Mouse (Mus musculus) left cerebral cortex, postnatal 25 days (tissue): ENCODE data around the gene Prune1. TPM values are rescaled to one million over a fixed set of nuclear protein-coding genes. Genes with fewer than 3 reads are reported as not detected.
A peak's percentile ranks its signal among the peaks of the same experiment; 100 is the strongest.

Source experiments
- DNase-seq, 2 experiments: peaks; one replicate each; pipeline ENCODE4 v3.0.0; 2022; ENCODE audit warnings: low spot score in 2 of 2, mixed read lengths in 1 of 2
- intact Hi-C: fragments of 180-260 bp; cut with DNase I; formaldehyde crosslinking; loops from one replicate; pipeline ENCODE4 v1.15.1; 2025
- total RNA-seq, 2 experiments: library from RNA; stranded (reverse); gene quantifications; 2 replicates each; pipeline ENCODE4 v1.2.3; 2021

Prune1 gene
- total RNA-seq, 2 experiments from 2014 or later: 22.6 to 24.8 TPM

DNA sequence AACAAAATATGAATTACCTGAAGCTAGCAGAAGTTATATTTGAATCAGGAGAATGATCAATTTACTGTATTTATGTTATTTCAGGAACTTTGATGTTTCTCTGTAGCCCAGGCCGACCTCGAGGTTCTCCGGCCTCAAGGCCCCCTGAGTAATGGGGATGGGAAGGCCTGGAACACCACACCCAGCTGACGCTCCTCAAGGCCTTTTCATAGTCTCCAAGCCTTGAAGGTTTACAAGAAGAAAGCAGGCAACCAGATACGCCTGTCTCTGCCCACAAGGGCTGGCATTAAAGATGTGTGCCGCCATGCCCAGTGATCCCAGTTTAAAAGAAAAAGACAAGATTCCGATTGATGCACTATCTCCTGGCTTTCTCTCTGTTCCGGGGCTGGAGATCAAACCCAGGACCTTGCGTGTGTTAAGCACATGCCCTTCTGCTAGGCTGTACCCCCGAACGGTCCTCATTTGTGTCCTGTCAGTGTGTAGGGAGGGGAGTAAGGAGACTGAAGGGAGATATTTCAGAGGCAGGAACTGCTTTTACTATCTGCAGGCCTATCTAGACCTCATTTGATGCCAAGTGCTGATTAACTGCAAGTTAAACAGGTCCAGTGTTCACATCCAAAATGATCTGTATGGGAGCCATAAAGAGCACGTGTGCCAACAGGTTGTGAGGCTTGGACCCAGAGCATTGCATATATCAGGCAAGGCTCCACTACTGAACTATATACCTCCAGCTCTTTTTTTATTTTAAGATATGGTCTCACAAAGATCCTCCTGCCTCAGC is 2.8 kb upstream of the Prune1 start:
- intact Hi-C loops: loop anchor here (5.0 kb wide), 1 partner anchor 57 kb away; the partner anchor contains the start of gene Cdc42se1
- no peak for DNase-seq

DNA sequence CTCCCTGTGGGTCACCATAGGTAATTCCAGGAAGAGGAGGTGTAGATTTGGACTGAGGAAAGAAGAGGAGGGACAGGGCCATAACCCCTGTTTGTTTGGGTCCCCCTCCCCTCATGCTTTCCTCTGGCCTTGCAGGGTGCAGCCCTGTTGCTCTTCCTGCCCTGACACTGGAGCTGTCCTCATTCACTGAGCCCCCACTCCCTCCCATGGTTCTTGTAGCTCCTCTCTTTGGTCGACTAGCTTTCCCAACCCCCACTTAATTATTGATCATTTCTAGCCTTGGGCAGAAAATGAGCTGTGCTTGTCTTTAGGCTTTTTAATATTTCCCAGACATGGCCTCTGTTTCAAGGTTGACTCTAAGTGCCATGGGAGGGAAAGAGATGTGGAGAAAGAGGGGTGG is 2.2 kb upstream of the Prune1 start:
- DNase-seq: no peak
- intact Hi-C loops: loop anchor here (5.0 kb wide), 1 partner anchor 57 kb away; the partner anchor contains the start of gene Cdc42se1

DNA sequence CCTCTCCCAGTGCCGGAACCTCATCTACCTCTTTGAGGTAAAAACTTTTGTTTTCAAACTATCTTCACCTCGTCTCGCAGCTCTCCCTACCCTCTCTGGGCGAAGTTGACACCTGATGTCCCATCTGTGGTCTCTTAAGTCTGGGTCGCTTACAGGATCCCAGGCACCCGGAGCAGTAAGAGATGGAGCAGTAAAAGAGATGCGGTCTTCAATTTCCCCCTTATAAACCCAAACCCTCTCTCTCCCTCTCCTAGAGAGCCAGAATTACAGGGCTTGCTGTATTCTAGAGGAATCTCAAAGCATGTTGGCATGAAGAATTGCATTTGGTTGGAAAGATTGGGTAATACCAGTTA is 1.7 kb upstream of the Prune1 start:
- intact Hi-C loops: loop anchor here (2.0 to 5.0 kb wide), 2 partner anchors 31 to 56 kb away; partner anchors contain the start of genes Cdc42se1 and Cers2
- DNase-seq: no peak

DNA sequence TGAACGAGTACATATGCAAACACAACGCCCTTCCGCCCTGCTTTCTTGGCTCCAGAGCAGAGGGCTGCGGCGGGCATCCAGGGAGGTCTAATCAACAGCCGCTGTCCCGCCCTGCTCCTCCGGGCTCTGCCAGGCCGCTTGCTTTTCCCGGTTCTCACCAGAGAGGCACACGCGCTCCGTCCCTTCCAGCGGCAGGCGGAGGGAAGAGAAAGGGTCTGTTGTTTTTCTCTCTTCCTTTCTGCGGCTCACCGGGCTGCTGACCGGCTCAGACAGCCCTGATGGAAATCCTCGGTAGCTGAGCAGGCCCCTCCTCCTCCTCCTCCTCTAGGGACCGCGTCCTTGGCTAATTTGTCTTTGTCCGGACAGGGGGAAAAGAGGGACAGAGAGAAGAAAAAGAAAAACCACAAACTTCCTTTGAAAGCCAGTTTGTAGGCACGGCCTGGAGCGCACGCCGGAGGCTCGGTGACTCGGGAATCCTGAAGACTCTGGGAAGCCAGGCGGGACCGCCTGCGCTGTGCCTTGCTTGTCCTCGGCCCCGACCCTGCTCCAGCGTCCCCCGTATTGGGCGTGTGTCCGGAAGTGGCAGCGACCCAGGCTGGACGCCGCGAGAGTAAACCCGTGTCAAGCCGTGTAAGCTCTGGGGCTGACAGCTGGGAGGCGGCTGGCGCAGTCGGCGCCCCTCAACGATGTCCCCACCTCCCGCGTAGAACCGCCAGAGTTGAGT is 1.2 kb upstream of the Prune1 start:
- intact Hi-C loops: loop anchor here (2.0 to 5.0 kb wide), 2 partner anchors 32 to 56 kb away; partner anchors contain the start of genes Cdc42se1 and Cers2
- DNase-seq: peak; percentile 66 to 77

DNA sequence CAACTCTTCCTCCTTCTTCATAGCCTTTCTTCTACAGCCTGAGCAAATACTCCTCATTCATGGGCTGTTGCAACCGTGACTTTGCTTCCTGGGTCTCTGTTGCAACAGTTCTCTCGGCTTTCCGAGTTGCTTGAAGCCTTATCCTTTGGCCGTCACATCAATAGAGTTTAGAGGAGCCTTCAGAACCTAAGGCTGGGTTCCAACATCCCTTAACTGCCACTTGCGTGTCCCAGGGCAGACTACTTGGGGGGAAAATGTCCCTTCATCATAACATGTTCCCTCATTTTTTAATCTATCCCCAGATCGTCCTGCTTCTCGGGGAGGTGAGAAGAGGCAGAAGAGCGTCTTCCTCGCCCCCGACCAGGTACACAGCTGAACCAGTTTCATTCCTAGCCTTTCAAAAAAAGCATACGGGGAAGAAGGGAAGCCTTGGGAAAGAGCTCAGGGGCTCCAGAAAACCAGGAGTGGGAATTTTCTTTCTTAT is 547 bp upstream of the Prune1 start:
- DNase-seq: peak; percentile 13 to 41
- intact Hi-C loops: loop anchor here (2.0 to 5.0 kb wide), 2 partner anchors 32 to 55 kb away; partner anchors contain the start of genes Cdc42se1 and Cers2

DNA sequence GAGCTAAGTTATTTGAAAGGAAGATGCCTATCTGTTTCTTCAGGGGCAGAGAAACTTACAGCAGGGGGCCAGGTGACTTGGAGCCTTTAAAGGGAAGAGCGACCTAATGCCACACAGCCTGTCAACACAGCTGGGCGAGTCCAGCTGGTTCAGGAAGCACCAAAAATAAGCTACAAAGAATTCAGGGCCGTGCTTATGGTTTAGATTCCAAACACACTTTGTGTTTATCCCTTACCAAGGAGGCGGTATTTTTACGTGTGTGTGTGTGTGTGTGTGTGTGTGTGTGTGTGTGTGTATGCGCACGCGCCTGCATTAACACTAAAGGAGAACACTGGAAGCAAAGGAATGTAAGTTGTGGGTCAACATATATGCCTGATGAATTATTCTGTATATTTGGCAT is 1.1 kb downstream of the Prune1 start:
- intact Hi-C loops: loop anchor here (5.0 kb wide), 1 partner anchor 53 kb away; the partner anchor contains the start of gene Cdc42se1
- DNase-seq: peak; percentile 25 to 36

DNA sequence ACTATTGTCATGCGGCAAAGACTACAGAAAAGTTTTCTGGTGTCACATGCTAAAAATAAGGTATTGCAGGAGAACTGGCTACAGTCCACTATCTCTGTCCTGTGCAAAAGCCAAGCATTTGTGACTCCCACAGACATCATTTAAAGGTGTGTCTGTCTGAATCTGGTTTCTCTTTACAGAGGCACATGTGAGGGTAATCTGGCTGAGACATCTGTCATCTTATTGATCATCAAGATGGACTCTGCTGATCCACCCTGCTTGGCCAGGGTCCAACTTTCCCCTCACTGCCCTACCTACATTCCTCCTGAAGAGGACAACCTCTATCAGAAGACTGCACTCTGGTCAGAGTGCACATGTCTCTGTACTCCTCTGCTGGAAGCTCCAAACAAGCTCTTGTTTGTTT is 4.7 kb downstream of the Prune1 start:
- no peak for DNase-seq
- intact Hi-C loops: no loop called here

DNA sequence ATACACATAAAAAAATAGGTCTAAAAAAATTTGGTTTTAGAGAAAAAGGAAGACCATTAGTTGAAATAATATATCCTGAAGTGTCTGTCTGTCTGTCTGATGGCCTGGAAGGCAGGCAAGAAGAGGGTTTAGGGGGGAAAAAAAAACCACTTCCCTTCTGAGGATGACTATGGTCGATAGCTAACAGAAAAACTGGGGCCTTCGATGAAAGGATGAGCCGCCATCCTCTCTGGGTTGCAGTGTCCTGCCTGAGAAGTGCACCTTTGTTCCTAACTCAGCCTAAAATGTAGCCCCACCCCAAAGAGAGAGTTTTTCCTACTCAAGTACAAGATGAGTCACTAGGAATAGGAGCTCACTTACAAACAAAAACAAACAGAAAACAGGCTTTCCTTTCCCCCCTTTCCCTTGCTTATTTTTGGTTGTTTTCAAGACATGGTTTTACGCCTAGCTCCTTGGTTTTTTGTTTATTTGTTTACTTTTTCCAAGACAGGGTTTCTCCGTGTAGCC is 5.4 kb downstream of the Prune1 start:
- intact Hi-C loops: no loop called here
- no peak for DNase-seq

DNA sequence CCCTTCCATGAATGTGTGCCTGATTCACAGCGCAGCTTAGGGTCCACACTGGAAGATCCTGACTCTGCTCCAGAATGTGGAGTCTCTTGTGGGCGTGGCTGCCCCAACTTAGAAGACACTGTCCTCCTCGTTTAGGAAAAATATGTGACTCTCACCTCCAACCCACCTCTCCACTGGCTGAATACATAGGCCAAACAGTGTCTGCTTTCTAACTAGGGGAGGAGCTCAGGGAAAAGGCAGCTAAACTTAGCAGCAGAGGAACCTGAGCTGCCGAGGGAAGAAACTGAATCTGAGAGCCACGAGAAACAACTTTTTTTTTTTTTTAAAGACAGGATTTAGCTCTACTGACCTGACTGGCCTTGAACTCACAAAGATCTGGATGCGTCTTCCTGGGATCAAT is 6.7 kb downstream of the Prune1 start:
- intact Hi-C loops: no loop called here
- no peak for DNase-seq

DNA sequence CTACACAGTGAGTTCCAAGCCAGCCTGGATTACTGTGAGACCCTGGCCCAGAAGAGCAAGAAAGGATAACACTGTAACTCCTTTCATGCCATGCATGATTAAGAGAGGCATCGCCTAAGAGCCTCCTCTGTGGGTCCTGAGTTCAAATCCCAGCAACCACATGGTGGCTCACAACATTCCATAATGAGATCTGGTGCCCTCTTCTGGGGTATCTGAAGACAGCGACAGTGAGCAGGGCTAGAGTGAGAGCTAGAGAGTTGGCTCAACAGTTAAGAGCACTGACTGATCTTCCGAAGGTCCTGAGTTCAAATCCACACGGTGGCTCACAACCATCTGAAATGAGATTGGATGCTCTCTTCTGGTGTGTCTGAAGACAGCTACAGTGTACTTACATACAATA is 7.4 kb downstream of the Prune1 start:
- intact Hi-C loops: no loop called here

DNA sequence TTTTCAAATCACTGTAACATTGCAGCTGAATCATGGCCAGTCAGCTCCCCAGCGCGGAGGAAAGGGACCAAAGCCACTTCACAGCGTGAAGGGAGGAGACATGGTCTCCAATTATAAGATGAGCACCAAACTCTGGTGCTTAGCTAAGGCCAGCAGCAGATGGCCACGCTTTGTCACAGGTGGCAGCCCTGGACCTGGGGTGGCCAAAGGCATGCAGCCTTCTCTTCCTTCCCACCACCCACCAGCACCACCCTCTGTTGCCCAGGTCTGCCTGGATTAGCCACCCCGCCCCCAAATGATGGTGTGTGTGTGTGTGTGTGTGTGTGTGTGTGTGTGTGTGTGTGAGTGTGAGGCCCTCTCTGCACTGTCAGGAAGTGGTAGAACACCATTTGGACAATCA is 8.4 kb downstream of the Prune1 start:
- intact Hi-C loops: no loop called here

More for the DNA sequence above, 7.4 kb downstream of the Prune1 start:
- no peak for DNase-seq

DNA sequence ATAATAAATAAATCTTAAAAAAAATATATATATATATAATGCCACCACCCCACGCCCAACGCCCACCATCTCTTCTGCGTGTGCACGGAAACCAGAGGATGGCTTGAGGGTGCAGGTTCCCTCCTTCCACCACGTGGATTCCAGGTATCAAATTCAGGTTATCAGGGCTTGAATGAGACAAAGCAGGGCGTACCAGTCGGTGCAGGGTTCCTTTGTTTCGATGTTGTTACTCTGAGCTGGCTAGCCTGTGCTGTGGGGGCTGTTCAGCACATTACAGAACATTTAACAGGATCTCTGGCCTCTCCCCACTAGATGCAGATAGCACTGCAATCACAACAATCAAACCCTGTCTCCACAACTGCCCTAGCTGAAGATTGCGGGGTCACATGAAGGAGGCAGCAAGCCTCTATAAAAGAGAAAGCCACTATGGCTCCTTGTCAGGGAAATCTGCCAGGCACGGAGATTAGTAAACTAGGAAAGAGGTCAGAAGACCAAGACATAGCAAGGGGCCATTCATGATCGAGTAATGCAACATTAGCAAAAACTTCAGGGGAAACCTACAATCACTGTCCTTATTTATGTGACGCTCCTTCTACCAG is 11.0 kb downstream of the Prune1 start:
- no peak for DNase-seq
- intact Hi-C loops: no loop called here

More for the DNA sequence above, 8.4 kb downstream of the Prune1 start:
- DNase-seq: no peak

DNA sequence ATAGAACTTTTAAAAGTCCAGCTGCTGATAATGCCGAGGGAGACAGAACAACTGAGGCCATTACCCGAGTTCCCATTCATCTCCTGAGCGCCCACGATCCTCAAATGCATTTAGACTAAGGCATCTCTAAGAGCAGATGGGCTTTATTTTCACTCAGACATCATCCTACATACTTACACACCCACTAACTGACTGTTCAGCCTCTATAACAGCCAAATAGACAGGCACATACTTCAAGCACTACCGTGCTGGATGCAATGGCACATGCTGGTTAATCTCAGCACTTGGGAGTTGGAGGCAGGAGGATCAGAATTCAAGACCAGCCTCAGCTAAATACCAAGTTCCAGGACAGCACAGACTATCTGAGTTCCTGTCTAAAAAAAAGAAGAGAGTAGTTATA is 12.1 kb downstream of the Prune1 start:
- peak; percentile 26 to 86 for DNase-seq
- intact Hi-C loops: loop anchor here (10.0 kb wide), 1 partner anchor 55 kb away; the partner anchor contains the start of gene Gabpb2

DNA sequence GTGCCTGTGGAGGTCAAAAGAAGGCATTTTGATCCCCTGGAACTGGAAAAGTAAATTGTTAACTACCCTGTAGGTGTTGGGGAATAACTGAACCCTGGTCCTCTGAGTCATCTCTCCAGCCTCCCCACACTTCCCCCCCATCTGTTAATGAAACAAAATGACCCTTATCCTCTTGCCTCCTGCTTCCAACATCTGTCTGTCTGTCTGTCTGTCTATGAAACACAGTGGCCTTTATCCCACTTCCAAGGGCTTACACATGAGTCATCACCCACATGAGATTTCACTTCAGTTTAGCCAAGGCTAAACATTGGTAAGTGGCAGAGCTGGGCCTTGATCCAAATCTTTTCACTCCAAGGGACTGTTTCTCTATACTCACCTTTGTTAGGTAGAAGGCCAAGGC is 14.0 kb downstream of the Prune1 start:
- no peak for DNase-seq
- intact Hi-C loops: loop anchor here (10.0 kb wide), 1 partner anchor 53 kb away; the partner anchor contains the start of gene Gabpb2

DNA sequence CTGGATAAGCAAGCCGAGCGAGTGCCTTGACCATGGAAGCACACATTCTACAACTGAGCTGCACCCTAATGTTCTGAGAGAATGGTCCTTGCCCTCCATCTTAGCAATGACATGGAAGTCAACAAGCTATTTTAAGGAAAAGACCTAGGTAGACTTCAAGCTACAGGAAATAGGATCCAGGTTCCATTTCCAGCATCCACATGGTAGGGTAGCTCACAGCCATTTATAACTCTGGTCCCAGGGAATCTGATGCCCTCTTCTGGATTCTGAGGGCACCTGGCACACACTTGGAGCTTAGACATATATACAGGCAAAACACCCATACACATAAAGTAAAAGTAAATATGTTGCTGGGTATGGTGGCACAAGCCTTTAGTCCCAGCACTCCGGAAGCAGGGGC is 15.8 kb downstream of the Prune1 start:
- no peak for DNase-seq
- intact Hi-C loops: loop anchor here (10.0 kb wide), 1 partner anchor 51 kb away; the partner anchor contains the start of gene Gabpb2

DNA sequence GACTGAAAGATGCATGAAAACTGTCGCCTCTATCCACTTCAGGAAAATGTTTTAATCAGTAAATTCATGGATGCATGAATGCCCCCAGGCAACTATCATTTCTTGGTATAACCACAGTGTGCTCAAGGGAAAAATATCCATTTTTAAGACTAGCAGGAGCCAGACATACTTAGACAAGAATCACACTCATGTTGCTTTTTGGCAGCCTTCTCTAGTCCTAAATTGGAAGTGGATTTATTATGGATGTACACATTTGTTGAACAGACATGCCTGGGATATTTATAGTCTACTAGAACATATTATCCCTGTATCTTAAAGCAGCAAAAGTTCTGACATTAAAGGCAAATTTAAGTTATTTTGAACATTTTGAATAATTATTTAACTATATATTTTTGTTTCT is 17.2 kb downstream of the Prune1 start:
- peak in 1 of 2 experiments; percentile 75 for DNase-seq
- intact Hi-C loops: loop anchor here (5.0 to 10.0 kb wide), 2 partner anchors 50 to 122 kb away; partner anchors contain the start of genes Gabpb2 and Tnfaip8l2

DNA sequence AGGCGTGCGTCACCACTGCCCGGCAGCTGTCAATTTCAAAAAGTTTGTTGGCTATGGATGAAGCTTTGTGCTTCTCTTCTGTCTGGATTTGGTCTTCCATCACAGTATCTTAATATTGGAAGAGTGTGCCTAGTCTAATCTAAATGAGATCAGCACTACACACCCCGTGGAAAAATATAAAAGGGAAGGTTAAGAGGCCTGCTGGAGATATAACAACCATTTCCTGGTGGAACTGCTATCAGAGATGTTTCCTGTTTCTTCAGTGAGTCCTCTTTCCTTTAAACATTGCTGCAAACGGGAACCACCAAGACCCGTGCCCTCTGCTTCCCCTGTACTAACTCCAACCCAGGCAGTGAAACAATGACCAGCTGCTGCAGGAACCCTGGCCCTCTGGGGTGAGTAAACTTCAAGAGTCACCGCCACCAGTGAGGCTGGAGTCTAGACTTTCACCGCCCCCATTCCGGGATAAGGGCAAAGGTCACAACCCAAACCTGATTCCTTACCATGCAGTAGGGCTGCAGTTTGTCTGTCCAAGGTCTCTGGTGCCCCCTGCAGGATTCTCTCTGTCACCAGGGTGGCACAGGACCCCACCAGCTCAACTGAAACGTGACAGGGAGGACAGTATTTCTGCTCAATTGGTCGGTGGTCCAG is 18.7 kb downstream of the Prune1 start:
- peak; percentile 51 to 59 for DNase-seq
- intact Hi-C loops: loop anchor here (5.0 to 10.0 kb wide), 2 partner anchors 48 to 121 kb away; partner anchors contain the start of genes Gabpb2 and Tnfaip8l2

DNA sequence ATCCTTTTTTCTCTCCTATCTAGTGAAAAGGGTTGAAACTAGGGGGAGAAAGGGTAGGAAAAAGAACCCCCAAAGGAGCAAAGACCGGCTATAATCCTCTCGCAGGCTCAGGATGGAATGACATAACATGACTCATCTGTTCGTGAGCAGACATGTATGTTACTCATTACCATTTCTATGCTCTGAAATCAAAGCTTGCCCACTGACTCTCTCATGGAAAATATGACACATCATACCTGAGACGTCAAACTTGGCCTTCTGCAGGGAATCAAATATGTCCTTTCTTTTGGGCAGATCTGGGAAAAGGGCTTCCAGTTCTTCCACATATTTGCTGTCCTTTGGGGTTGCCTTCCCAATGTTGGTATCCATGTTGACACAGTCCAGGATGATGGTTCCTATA is 19.9 kb downstream of the Prune1 start:
- intact Hi-C loops: loop anchor here (5.0 to 10.0 kb wide), 2 partner anchors 47 to 120 kb away; partner anchors contain the start of genes Gabpb2 and Tnfaip8l2
- DNase-seq: no peak

DNA sequence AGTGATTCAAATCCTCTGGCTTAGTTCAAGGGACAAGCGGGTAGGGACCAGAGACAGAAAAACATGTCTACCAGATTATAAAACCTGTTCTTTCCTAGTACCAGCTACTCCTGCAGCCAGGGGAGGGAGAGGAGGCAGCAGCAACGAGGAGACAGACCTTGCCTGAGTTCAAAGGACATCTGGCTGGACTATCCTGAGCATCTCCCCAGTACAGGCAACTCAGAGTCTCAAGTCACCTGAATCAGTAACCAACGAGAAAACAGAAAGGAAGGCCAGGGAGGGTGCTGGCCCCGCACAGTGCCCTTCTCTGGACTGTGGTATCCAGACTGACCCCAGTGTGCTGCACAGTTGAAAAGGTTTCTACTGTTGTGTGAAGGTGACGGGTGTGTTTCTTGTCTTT is 24.9 kb downstream of the Prune1 start:
- no peak for DNase-seq
- intact Hi-C loops: no loop called here
